Mouse (Mus musculus) hindbrain, postnatal 0 days (tissue): Measurements from ENCODE around the gene Hecw2. TPM values are rescaled to one million over a fixed set of nuclear protein-coding genes. Genes with fewer than 3 reads are reported as not detected.
A peak's percentile ranks its signal among the peaks of the same experiment; 100 is the strongest.

Source experiments
- ATAC-seq: fragments of 200-750 bp; cut with Nextera tagmentation; 2 replicates; pipeline ENCODE4 v1.8.0; 2017; ENCODE audit warnings: mild to moderate bottlenecking, moderate TSS enrichment, moderate library complexity
- DNase-seq: peaks from one replicate; pipeline ENCODE4 v3.0.0-alpha.2; 2015; ENCODE audit warnings: low spot score
- H3K27ac ChIP-seq: fragments of 300-500 bp; sonication (generic); 2 replicates; pipeline ENCODE4 v1.5.1; 2014; ENCODE audit warnings: mild to moderate bottlenecking
- H3K27me3 ChIP-seq: fragments of 300-500 bp; sonication (generic); 2 replicates; pipeline ENCODE4 v1.6.1; 2014; ENCODE audit warnings: low read length, mixed read lengths; ENCODE audit not compliant: insufficient read depth
- H3K36me3 ChIP-seq: fragments of 300-500 bp; sonication (generic); 2 replicates; pipeline ENCODE4 v1.6.1; 2014; ENCODE audit warnings: low read length, mixed read lengths; ENCODE audit not compliant: insufficient read depth
- H3K4me1 ChIP-seq: fragments of 300-500 bp; sonication (generic); 2 replicates; pipeline ENCODE4 v1.6.1; 2014; ENCODE audit warnings: antibody characterized with exemption, low read length, mixed read lengths; ENCODE audit not compliant: insufficient read depth
- H3K4me2 ChIP-seq: fragments of 300-500 bp; sonication (generic); 2 replicates; pipeline ENCODE4 v1.6.1; 2014; ENCODE audit warnings: low read depth, mild to moderate bottlenecking, low read length, moderate library complexity, mixed read lengths
- H3K4me3 ChIP-seq: fragments of 300-500 bp; sonication (generic); 2 replicates; pipeline ENCODE4 v1.5.1; 2014; ENCODE audit warnings: low read length
- H3K9ac ChIP-seq: fragments of 300-500 bp; sonication (generic); replicated peaks from 2 replicates; pipeline ENCODE4 v1.6.1; 2014; ENCODE audit warnings: mild to moderate bottlenecking, low read length, moderate library complexity, mixed read lengths
- H3K9me3 ChIP-seq: fragments of 300-500 bp; sonication (generic); 2 replicates; pipeline ENCODE4 v1.6.1; 2016; ENCODE audit warnings: low read length, mixed read lengths
- CTCF ChIP-seq: IDR thresholded peaks from 2 replicates; pipeline ENCODE4 v1.5.1; 2016; ENCODE audit warnings: antibody characterized with exemption, control low read depth, low read depth
- WGBS: fragments of 180-500 bp; shearing (Covaris S2); extraction: QIAGEN DNeasy Blood & Tissue Kit; methylation state at CpG from one replicate; pipeline ENCODE4 v1.1.7; 2014; 5-methylcytosine and 5-hydroxymethylcytosine counted together
- polyA plus RNA-seq: library from polyadenylated mRNA; unstranded; fragments of >200 nt; fragmentation: Nextera tagmentation; extraction: Ambion mirVana; gene quantifications from 2 replicates; pipeline ENCODE4 v1.2.1, GENCODE M21; 2015
- total RNA-seq: library from RNA; depleted of rRNA; stranded (reverse); fragments of >200 nt; gene quantifications from 2 replicates; pipeline ENCODE4 v1.2.3, GENCODE M21; 2014

Hecw2 gene
- total and polyA plus RNA-seq, 2 experiments from 2014 or later, result 6.3 to 21.1 TPM

GRCm38 (mm10) chr1:54003288-54003687, 191.7 kb downstream of the Hecw2 start:
- no peak for DNase-seq
- H3K9me3 ChIP-seq, result no peaks in the 10 kb centered on the region
- H3K27me3 ChIP-seq, result no peaks in the 10 kb centered on the region
- no peak overlapping the region for H3K4me2 ChIP-seq
- no peak overlapping the region for H3K4me3 ChIP-seq
- H3K27ac ChIP-seq, result no peak overlapping the region
- no peak for ATAC-seq
- no peak overlapping the region for H3K9ac ChIP-seq
- WGBS, result 77% methylated on average over 3 of the region's 3 CpGs
- H3K36me3 ChIP-seq, result no peaks in the 10 kb centered on the region
- no peak for TF ChIP-seq CTCF
- H3K4me1 ChIP-seq, result no peaks in the 10 kb centered on the region

- Histone ChIP-seq H3K9me3 (no peaks in the 10 kb centered on the region), H3K27ac (no peak overlapping the region), H3K4me2 (no peak overlapping the region), H3K27me3 (no peaks in the 10 kb centered on the region), H3K4me1 (no peaks in the 10 kb centered on the region), H3K4me3 (no peak overlapping the region), H3K36me3 (no peaks in the 10 kb centered on the region), H3K9ac (no peak overlapping the region)
- WGBS, result 78% methylated on average over 2 of the region's 2 CpGs
- DNase-seq (no peak), ATAC-seq (no peak)
- no peak for TF ChIP-seq CTCF
These were observed 192.9 kb downstream of the Hecw2 start for GRCm38 (mm10) chr1:54002077-54002476.

- DNase-seq (no peak), ATAC-seq (no peak)
- whole genome bisulfite sequencing, result 100% methylated on average over 1 of the region's 1 CpGs
- Histone ChIP-seq H3K4me1 (no peaks in the 10 kb centered on the region), H3K36me3 (no peaks in the 10 kb centered on the region), H3K4me2 (no peak overlapping the region), H3K9ac (no peak overlapping the region), H3K27me3 (no peaks in the 10 kb centered on the region), H3K27ac (no peak overlapping the region), H3K4me3 (no peak overlapping the region), H3K9me3 (no peaks in the 10 kb centered on the region)
- no peak for TF ChIP-seq CTCF
These were observed 197.7 kb downstream of the Hecw2 start for GRCm38 (mm10) chr1:53997239-53997638.

- no peak for ATAC-seq
- WGBS, result 66% methylated on average over 8 of the region's 8 CpGs
These were observed 208.6 kb downstream of the Hecw2 start for GRCm38 (mm10) chr1:53986185-53986892.

GRCm38 (mm10) chr1:53978514-53978831, 216.5 kb downstream of the Hecw2 start:
- Histone ChIP-seq H3K27me3 (no peaks in the 10 kb centered on the region), H3K4me3 (no peak overlapping the region), H3K27ac (peak overlapping the region; percentile 27; the same call in 1 of the 2 replicates), H3K4me1 (no peaks in the 10 kb centered on the region), H3K9me3 (no peaks in the 10 kb centered on the region), H3K9ac (no peak overlapping the region), H3K36me3 (no peaks in the 10 kb centered on the region), H3K4me2 (no peak overlapping the region)
- ATAC-seq, result peak; percentile 41; the same call in 1 of the 2 replicates
- DNase-seq, result no peak
- WGBS, result 98% methylated on average over 2 of the region's 2 CpGs
- no peak for TF ChIP-seq CTCF

More at GRCm38 (mm10) chr1:53986185-53986892, 208.6 kb downstream of the Hecw2 start:
- Histone ChIP-seq H3K9ac (no peak overlapping the region), H3K36me3 (no peaks in the 10 kb centered on the region), H3K27ac (peak overlapping the region; percentile 20; the same call in 1 of the 2 replicates), H3K27me3 (no peaks in the 10 kb centered on the region), H3K4me1 (no peaks in the 10 kb centered on the region), H3K4me2 (no peak overlapping the region), H3K4me3 (no peak overlapping the region), H3K9me3 (no peaks in the 10 kb centered on the region)
- no peak for DNase-seq
- 0 out of 2 replicates have a peak, but pooled peaks have one; percentile 8 for TF ChIP-seq CTCF

GRCm38 (mm10) chr1:53977806-53978513, 217.0 kb downstream of the Hecw2 start:
- no peak; the same call in 1 of the 2 replicates for ATAC-seq
- no peak overlapping the region for H3K9ac ChIP-seq
- H3K9me3 ChIP-seq, result no peaks in the 10 kb centered on the region
- H3K36me3 ChIP-seq, result no peaks in the 10 kb centered on the region
- no peaks in the 10 kb centered on the region for H3K27me3 ChIP-seq
- H3K27ac ChIP-seq, result peak overlapping the region; percentile 27; the same call in 1 of the 2 replicates
- H3K4me3 ChIP-seq, result no peak overlapping the region
- H3K4me2 ChIP-seq, result no peak overlapping the region
- 72% methylated on average over 8 of the region's 8 CpGs for WGBS
- DNase-seq, result no peak
- no peak for TF ChIP-seq CTCF
- no peaks in the 10 kb centered on the region for H3K4me1 ChIP-seq

- no peak for ATAC-seq
- Histone ChIP-seq H3K36me3 (no peaks in the 10 kb centered on the region), H3K27me3 (no peaks in the 10 kb centered on the region), H3K4me2 (no peak overlapping the region), H3K9ac (no peak overlapping the region), H3K9me3 (no peaks in the 10 kb centered on the region), H3K4me1 (no peaks in the 10 kb centered on the region), H3K27ac (no peak overlapping the region), H3K4me3 (no peak overlapping the region)
- DNase-seq, result no peak
- no peak for TF ChIP-seq CTCF
- 95% methylated on average over 5 of the region's 5 CpGs for WGBS
These were observed 218.2 kb downstream of the Hecw2 start for GRCm38 (mm10) chr1:53976721-53977120.
